Mouse (Mus musculus) ES-Bruce4 (cell line): ENCODE data around the gene Gm20532.

Source experiments
- CTCF ChIP-seq: IDR thresholded peaks from one replicate; pipeline ENCODE4 v1.8.1; 2011; ENCODE audit warnings: low read depth, low read length
- EP300 ChIP-seq: IDR thresholded peaks from 2 replicates; pipeline ENCODE4 v1.6.1; 2011; ENCODE audit warnings: low read depth, low read length; ENCODE audit not compliant: insufficient read depth
- POLR2A ChIP-seq: IDR thresholded peaks from one replicate; pipeline ENCODE4 v1.8.1; 2011; ENCODE audit warnings: low read length; ENCODE audit not compliant: insufficient read depth

DNA sequence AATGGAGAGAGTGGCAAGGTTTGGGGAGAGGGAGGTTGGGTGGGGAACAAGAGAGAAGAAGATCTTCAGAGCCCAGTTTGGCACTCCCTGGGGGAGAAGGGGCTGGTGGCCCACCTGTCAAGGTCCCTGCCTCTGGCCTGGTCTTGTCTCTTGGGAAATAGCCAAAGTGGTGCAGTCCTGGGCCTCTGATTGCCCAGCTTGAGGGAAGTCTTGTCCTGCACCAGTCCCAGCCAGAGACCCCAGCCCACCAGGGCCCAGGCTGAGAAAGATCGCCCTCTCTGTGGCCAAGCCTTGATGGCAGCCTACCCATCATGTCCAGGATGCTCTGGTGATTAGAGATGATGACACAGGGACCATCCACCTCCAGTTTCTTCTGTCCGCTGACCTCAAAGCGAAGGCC is 10.5 kb downstream of the Gm20532 start:
- TF ChIP-seq CTCF (no peak), POLR2A (no peak), EP300 (no peak)
